Mouse (Mus musculus): Measurements from ENCODE around the gene Lsm12. TPM values are rescaled to one million over a fixed set of nuclear protein-coding genes. Genes with fewer than 3 reads are reported as not detected.
"Not testable (repeated sequence)": the region's sequence is repeated elsewhere in the genome, so short reads cannot be mapped to it uniquely, and the experiment has no call there.

Lsm12 gene
- polyA plus RNA-seq, 1 experiment from 2014 or later: 80.9 TPM

- no peak overlapping the region for H3K4me2 ChIP-seq (ENCODE audit: low read length)
- H3K27ac ChIP-seq (replicated peaks; ENCODE audit: low read depth, low read length): no peak overlapping the region
- H3K36me3 ChIP-seq (ENCODE audit: control insufficient read depth, insufficient read depth, low read length): peaks cover 53% of the 10 kb centered on the region
- no peak overlapping the region for H3K9ac ChIP-seq (replicated peaks; ENCODE audit: low read length)
- H3K27me3 ChIP-seq (ENCODE audit: control insufficient read depth, insufficient read depth, low read length): no peaks in the 10 kb centered on the region
- no peak for DNase-seq
- H3K9me3 ChIP-seq (ENCODE audit: control insufficient read depth, low read length): no peaks in the 10 kb centered on the region
- H3K4me1 ChIP-seq (ENCODE audit: control insufficient read depth, insufficient read depth, low read length): peaks cover 12% of the 10 kb centered on the region; the same call in 1 of the 2 replicates
- no peak for ATAC-seq (ENCODE audit: low FRiP score, low TSS enrichment)
- no peak overlapping the region for H3K4me3 ChIP-seq (replicated peaks; ENCODE audit: low read depth, low read length)
These were observed 5.3 kb downstream of the Lsm12 start for GRCm38 (mm10) chr11:102179836-102180235.

GRCm38 (mm10) chr11:102168689-102169088, 16.4 kb downstream of the Lsm12 start:
- no peaks in the 10 kb centered on the region for H3K27me3 ChIP-seq (ENCODE audit: control insufficient read depth, insufficient read depth, low read length)
- no peak overlapping the region for H3K4me2 ChIP-seq (ENCODE audit: low read length)
- ATAC-seq (ENCODE audit: low FRiP score, low TSS enrichment) (no peak), DNase-seq (no peak)
- 93% methylated on average over 5 of the region's 5 CpGs for WGBS
- H3K4me3 ChIP-seq (replicated peaks; ENCODE audit: low read depth, low read length): no peak overlapping the region
- H3K36me3 ChIP-seq (ENCODE audit: control insufficient read depth, insufficient read depth, low read length): peaks cover 55% of the 10 kb centered on the region
- H3K9me3 ChIP-seq (ENCODE audit: control insufficient read depth, low read length): no peaks in the 10 kb centered on the region
- H3K27ac ChIP-seq (replicated peaks; ENCODE audit: low read depth, low read length): no peak overlapping the region
- no peak overlapping the region for H3K9ac ChIP-seq (replicated peaks; ENCODE audit: low read length)
- no peaks in the 10 kb centered on the region for H3K4me1 ChIP-seq (ENCODE audit: control insufficient read depth, insufficient read depth, low read length)

GRCm38 (mm10) chr11:102167539-102167938, 17.6 kb downstream of the Lsm12 start:
- Histone ChIP-seq H3K9ac (replicated peaks; ENCODE audit: low read length) (no peak overlapping the region), H3K9me3 (ENCODE audit: control insufficient read depth, low read length) (no peaks in the 10 kb centered on the region), H3K27me3 (ENCODE audit: control insufficient read depth, insufficient read depth, low read length) (no peaks in the 10 kb centered on the region), H3K36me3 (ENCODE audit: control insufficient read depth, insufficient read depth, low read length) (peaks cover 65% of the 10 kb centered on the region), H3K4me3 (replicated peaks; ENCODE audit: low read depth, low read length) (no peak overlapping the region), H3K27ac (replicated peaks; ENCODE audit: low read depth, low read length) (no peak overlapping the region), H3K4me2 (ENCODE audit: low read length) (no peak overlapping the region), H3K4me1 (ENCODE audit: control insufficient read depth, insufficient read depth, low read length) (no peaks in the 10 kb centered on the region)
- ATAC-seq (ENCODE audit: low FRiP score, low TSS enrichment) (no peak), DNase-seq (no peak)
- WGBS: 93% methylated on average over 5 of the region's 5 CpGs

GRCm38 (mm10) chr11:102165971-102166722, 18.9 kb downstream of the Lsm12 start:
- Histone ChIP-seq H3K36me3 (ENCODE audit: control insufficient read depth, insufficient read depth, low read length) (peaks cover 74% of the 10 kb centered on the region), H3K27me3 (ENCODE audit: control insufficient read depth, insufficient read depth, low read length) (no peaks in the 10 kb centered on the region), H3K9ac (replicated peaks; ENCODE audit: low read length) (no peak overlapping the region), H3K9me3 (ENCODE audit: control insufficient read depth, low read length) (no peaks in the 10 kb centered on the region), H3K4me3 (replicated peaks; ENCODE audit: low read depth, low read length) (no peak overlapping the region), H3K4me2 (ENCODE audit: low read length) (no peak overlapping the region), H3K4me1 (ENCODE audit: control insufficient read depth, insufficient read depth, low read length) (no peaks in the 10 kb centered on the region), H3K27ac (replicated peaks; ENCODE audit: low read depth, low read length) (no peak overlapping the region)
- 86% methylated on average over 6 of the region's 6 CpGs for WGBS
- DNase-seq: no peak
- ATAC-seq (ENCODE audit: low FRiP score, low TSS enrichment): no peak

GRCm38 (mm10) chr11:102159781-102160180, 25.3 kb downstream of the Lsm12 start:
- no peak overlapping the region for H3K4me3 ChIP-seq (replicated peaks; ENCODE audit: low read depth, low read length)
- no peak overlapping the region for H3K27ac ChIP-seq (replicated peaks; ENCODE audit: low read depth, low read length)
- H3K27me3 ChIP-seq (ENCODE audit: control insufficient read depth, insufficient read depth, low read length): no peaks in the 10 kb centered on the region
- H3K4me1 ChIP-seq (ENCODE audit: control insufficient read depth, insufficient read depth, low read length): peaks cover 3% of the 10 kb centered on the region; the same call in 1 of the 2 replicates
- H3K9ac ChIP-seq (replicated peaks; ENCODE audit: low read length): no peak overlapping the region
- H3K36me3 ChIP-seq (ENCODE audit: control insufficient read depth, insufficient read depth, low read length): peaks cover 35% of the 10 kb centered on the region
- DNase-seq (no peak), ATAC-seq (ENCODE audit: low FRiP score, low TSS enrichment) (no peak)
- no peak overlapping the region for H3K4me2 ChIP-seq (ENCODE audit: low read length)
- 76% methylated on average over 5 of the region's 5 CpGs for WGBS
- H3K9me3 ChIP-seq (ENCODE audit: control insufficient read depth, low read length): no peaks in the 10 kb centered on the region

GRCm38 (mm10) chr11:102158024-102158423, 27.1 kb downstream of the Lsm12 start:
- 76% methylated on average over 2 of the region's 2 CpGs for WGBS

GRCm38 (mm10) chr11:102156786-102157089, 28.4 kb downstream of the Lsm12 start:
- H3K4me3 ChIP-seq (replicated peaks; ENCODE audit: low read depth, low read length): no peak overlapping the region
- H3K4me1 ChIP-seq (ENCODE audit: control insufficient read depth, insufficient read depth, low read length): peaks cover 3% of the 10 kb centered on the region; the same call in 1 of the 2 replicates
- H3K36me3 ChIP-seq (ENCODE audit: control insufficient read depth, insufficient read depth, low read length): peaks cover 22% of the 10 kb centered on the region
- no peaks in the 10 kb centered on the region for H3K9me3 ChIP-seq (ENCODE audit: control insufficient read depth, low read length)
- H3K4me2 ChIP-seq (ENCODE audit: low read length): no peak overlapping the region
- no peak overlapping the region for H3K9ac ChIP-seq (replicated peaks; ENCODE audit: low read length)
- WGBS: 16% methylated on average over 1 of the region's 1 CpGs
- ATAC-seq (ENCODE audit: low FRiP score, low TSS enrichment) (no peak), DNase-seq (no peak)
- H3K27ac ChIP-seq (replicated peaks; ENCODE audit: low read depth, low read length): no peak overlapping the region
- H3K27me3 ChIP-seq (ENCODE audit: control insufficient read depth, insufficient read depth, low read length): no peaks in the 10 kb centered on the region

More at GRCm38 (mm10) chr11:102158024-102158423, 27.1 kb downstream of the Lsm12 start:
- H3K4me3 ChIP-seq (replicated peaks; ENCODE audit: low read depth, low read length); H3K9ac ChIP-seq (replicated peaks; ENCODE audit: low read length); H3K4me1 ChIP-seq (ENCODE audit: control insufficient read depth, insufficient read depth, low read length); H3K27ac ChIP-seq (replicated peaks; ENCODE audit: low read depth, low read length); H3K4me2 ChIP-seq (ENCODE audit: low read length); H3K9me3 ChIP-seq (ENCODE audit: control insufficient read depth, low read length); DNase-seq; ATAC-seq (ENCODE audit: low FRiP score, low TSS enrichment); H3K27me3 ChIP-seq (ENCODE audit: control insufficient read depth, insufficient read depth, low read length): not testable (repeated sequence)
- H3K36me3 ChIP-seq (ENCODE audit: control insufficient read depth, insufficient read depth, low read length): peaks cover 24% of the 10 kb centered on the region

- Histone ChIP-seq H3K27me3 (ENCODE audit: control insufficient read depth, insufficient read depth, low read length) (no peaks in the 10 kb centered on the region), H3K9me3 (ENCODE audit: control insufficient read depth, low read length) (no peaks in the 10 kb centered on the region), H3K36me3 (ENCODE audit: control insufficient read depth, insufficient read depth, low read length) (peaks cover 16% of the 10 kb centered on the region), H3K4me1 (ENCODE audit: control insufficient read depth, insufficient read depth, low read length) (peaks cover 3% of the 10 kb centered on the region; the same call in 1 of the 2 replicates), H3K4me3 (replicated peaks; ENCODE audit: low read depth, low read length) (peak within 1 kb of the TSS; percentile 61), H3K9ac (replicated peaks; ENCODE audit: low read length) (peak within 1 kb of the TSS; percentile 66), H3K27ac (replicated peaks; ENCODE audit: low read depth, low read length) (peak within 1 kb of the TSS; percentile 77), H3K4me2 (ENCODE audit: low read length) (peak within 1 kb of the TSS; percentile 70)
- DNase-seq: peak; percentile 95
- peak; percentile 86; the same call in 1 of the 2 replicates for ATAC-seq (ENCODE audit: low FRiP score, low TSS enrichment)
- WGBS: under 1% methylated on average over 37 of the region's 37 CpGs
These were observed 28.9 kb downstream of the Lsm12 start, which contains the start of gene Tmem101 for GRCm38 (mm10) chr11:102156039-102156785. TSS of gene Tmem101 (minus strand) at chr11:102156404.

Measured in midbrain, embryonic 14.5 days (tissue).